Mouse (Mus musculus): ENCODE results near the gene 4931428L18Rik. TPM values are rescaled to one million over a fixed set of nuclear protein-coding genes. Genes with fewer than 3 reads are reported as not detected.
A peak's percentile ranks its signal among the peaks of the same experiment; 100 is the strongest.

Gene 4931428L18Rik
- total and polyA plus RNA-seq, 2 experiments from 2014 or later, result not detected

DNA sequence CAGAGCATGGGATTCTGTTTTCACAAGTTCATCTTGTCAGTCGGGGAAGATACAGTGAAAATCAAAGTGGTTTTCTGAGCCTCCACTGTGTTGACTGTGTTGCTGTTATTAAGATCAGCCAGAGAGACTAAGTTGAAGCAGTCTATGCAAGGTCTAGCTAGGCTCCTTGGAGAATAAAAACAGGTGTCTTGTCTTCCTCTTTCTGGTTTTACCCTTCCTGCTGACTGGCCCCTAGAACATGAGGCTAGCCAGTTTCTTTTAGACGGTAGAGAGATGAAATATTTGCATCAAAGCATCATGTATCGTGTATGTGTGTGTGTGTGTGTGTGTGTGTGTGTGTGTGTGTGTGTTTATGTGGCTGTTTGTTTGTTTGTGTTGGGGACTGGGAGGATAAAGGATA lies 16.7 kb downstream of the 4931428L18Rik start:
- no peaks in the 10 kb centered on the region for H3K9me3 ChIP-seq (ENCODE audit: low read length)
- 88% methylated on average over 3 of the region's 3 CpGs for WGBS

DNA sequence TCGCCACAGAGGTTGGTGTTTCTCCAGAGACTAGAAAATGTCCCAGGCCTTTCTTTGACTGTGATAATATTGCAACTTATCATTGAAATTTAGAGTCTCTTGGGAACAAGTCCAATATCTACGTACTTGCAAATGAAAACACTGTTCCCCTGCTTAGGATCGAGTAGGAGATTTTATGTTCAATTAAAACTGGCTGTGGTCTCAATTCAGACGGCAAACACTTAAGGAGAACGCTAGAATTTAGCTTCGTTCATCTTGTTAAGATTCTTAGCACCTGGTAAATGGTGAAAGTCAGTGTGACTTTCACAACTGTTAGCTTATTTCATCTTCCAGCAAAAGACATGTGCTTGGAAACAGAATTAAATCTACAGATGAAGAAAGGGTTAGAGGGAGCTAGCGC lies 17.1 kb downstream of the 4931428L18Rik start:
- 68% methylated on average over 7 of the region's 7 CpGs for WGBS
- DNase-seq (ENCODE audit: low spot score), result no peak

More for the DNA sequence above, 16.7 kb downstream of the 4931428L18Rik start:
- TF ChIP-seq CTCF (IDR thresholded peaks at IDR 0.05; ENCODE audit: low read depth), result no peak
- no peaks in the 10 kb centered on the region for H3K27me3 ChIP-seq (ENCODE audit: insufficient read depth, low read length)
- H3K4me2 ChIP-seq (ENCODE audit: low read depth, low read length), result no peak overlapping the region
- no peak overlapping the region for H3K27ac ChIP-seq
- no peaks in the 10 kb centered on the region for H3K4me1 ChIP-seq (ENCODE audit: insufficient read depth, low read length)
- ATAC-seq, result no peak
- no peak overlapping the region for H3K4me3 ChIP-seq (ENCODE audit: low read length)
- H3K36me3 ChIP-seq (ENCODE audit: insufficient read depth, low read length), result no peaks in the 10 kb centered on the region
- H3K9ac ChIP-seq (replicated peaks; ENCODE audit: low read length), result no peak overlapping the region
- no peak for DNase-seq (ENCODE audit: low spot score)

DNA sequence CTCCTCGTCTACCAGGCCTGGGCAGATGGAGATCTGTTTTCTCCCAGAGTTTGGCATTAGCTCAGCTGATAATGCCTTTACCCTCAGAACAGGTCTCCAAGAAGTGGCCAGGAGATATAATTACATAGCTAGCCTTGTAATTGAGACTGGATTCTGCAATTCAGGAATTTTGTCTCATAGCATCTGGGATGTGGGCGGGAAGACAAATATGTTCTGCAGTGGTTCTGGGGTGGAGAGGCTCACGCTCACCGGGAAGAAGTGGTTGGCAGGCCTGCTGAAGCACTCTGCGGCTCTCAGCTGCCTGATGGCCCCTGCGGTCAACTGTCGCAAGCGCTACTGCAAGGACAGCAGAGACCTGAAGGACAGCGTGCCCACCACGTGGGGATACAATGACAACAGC lies 18.7 kb downstream of the 4931428L18Rik start:
- Histone ChIP-seq H3K4me2 (ENCODE audit: low read depth, low read length) (no peak overlapping the region), H3K4me1 (ENCODE audit: insufficient read depth, low read length) (no peaks in the 10 kb centered on the region), H3K9me3 (ENCODE audit: low read length) (no peaks in the 10 kb centered on the region), H3K36me3 (ENCODE audit: insufficient read depth, low read length) (no peaks in the 10 kb centered on the region), H3K4me3 (ENCODE audit: low read length) (no peak overlapping the region), H3K27ac (no peak overlapping the region), H3K27me3 (ENCODE audit: insufficient read depth, low read length) (no peaks in the 10 kb centered on the region), H3K9ac (replicated peaks; ENCODE audit: low read length) (no peak overlapping the region)
- TF ChIP-seq CTCF (IDR thresholded peaks at IDR 0.05; ENCODE audit: low read depth), result no peak
- 90% methylated on average over 10 of the region's 10 CpGs for WGBS
- no peak for ATAC-seq
- DNase-seq (ENCODE audit: low spot score), result no peak

More for the DNA sequence above, 17.1 kb downstream of the 4931428L18Rik start:
- no peaks in the 10 kb centered on the region for H3K4me1 ChIP-seq (ENCODE audit: insufficient read depth, low read length)
- H3K9me3 ChIP-seq (ENCODE audit: low read length), result no peaks in the 10 kb centered on the region
- no peak for TF ChIP-seq CTCF (IDR thresholded peaks at IDR 0.05; ENCODE audit: low read depth)
- H3K9ac ChIP-seq (replicated peaks; ENCODE audit: low read length), result no peak overlapping the region
- no peak overlapping the region for H3K4me2 ChIP-seq (ENCODE audit: low read depth, low read length)
- no peak overlapping the region for H3K4me3 ChIP-seq (ENCODE audit: low read length)
- no peaks in the 10 kb centered on the region for H3K36me3 ChIP-seq (ENCODE audit: insufficient read depth, low read length)
- H3K27me3 ChIP-seq (ENCODE audit: insufficient read depth, low read length), result no peaks in the 10 kb centered on the region
- H3K27ac ChIP-seq, result no peak overlapping the region
- ATAC-seq, result no peak

DNA sequence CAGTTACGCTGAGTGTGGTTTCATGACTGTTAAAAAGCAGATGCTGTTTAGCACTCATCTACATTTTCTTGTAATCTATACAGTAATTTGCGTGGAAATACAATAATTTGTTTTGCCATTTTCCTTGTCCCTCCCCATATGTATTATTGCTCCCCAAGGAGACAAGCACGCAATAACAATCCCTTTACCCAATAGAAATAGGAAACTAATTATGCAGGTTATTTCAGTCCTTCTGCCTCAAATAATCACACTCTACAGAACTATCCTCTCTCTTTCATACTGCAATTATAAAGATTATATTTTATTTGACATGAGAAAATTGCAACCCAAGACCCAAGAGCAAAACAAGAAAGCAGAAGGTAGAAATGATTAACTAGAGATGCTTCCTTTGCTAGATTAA lies 25.5 kb downstream of the 4931428L18Rik start:
- 80% methylated on average over 3 of the region's 3 CpGs for WGBS
- TF ChIP-seq CTCF (IDR thresholded peaks at IDR 0.05; ENCODE audit: low read depth), result no peak
- DNase-seq (ENCODE audit: low spot score), result no peak
- ATAC-seq, result no peak
- Histone ChIP-seq H3K9ac (replicated peaks; ENCODE audit: low read length) (no peak overlapping the region), H3K9me3 (ENCODE audit: low read length) (no peaks in the 10 kb centered on the region), H3K4me1 (ENCODE audit: insufficient read depth, low read length) (no peaks in the 10 kb centered on the region), H3K36me3 (ENCODE audit: insufficient read depth, low read length) (no peaks in the 10 kb centered on the region), H3K27me3 (ENCODE audit: insufficient read depth, low read length) (no peaks in the 10 kb centered on the region), H3K4me3 (ENCODE audit: low read length) (no peak overlapping the region), H3K27ac (no peak overlapping the region), H3K4me2 (ENCODE audit: low read depth, low read length) (no peak overlapping the region)

DNA sequence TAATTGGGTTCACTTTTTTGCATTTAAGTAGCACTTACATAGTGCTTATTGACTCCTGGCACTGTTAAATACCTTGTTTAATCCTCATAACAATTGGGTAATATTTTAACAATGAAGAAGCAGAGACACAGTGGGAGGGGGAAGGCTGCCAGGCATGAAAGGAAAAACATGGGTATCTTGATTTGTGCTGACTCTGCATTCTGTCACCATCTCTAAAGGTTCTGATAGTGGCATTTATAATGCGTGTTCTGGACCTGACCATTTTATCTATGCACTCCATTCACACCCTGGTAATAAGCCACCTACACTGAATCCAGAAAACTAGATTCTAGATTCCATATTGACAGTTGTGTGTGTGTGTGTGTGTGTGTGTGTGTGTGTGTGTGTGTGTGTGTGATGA lies 26.9 kb downstream of the 4931428L18Rik start:
- DNase-seq (ENCODE audit: low spot score) (no peak), ATAC-seq (no peak)
- H3K27me3 ChIP-seq (ENCODE audit: insufficient read depth, low read length), result no peaks in the 10 kb centered on the region
- H3K4me2 ChIP-seq (ENCODE audit: low read depth, low read length), result no peak overlapping the region
- H3K4me1 ChIP-seq (ENCODE audit: insufficient read depth, low read length), result no peaks in the 10 kb centered on the region
- no peaks in the 10 kb centered on the region for H3K36me3 ChIP-seq (ENCODE audit: insufficient read depth, low read length)
- H3K27ac ChIP-seq, result no peak overlapping the region
- H3K9ac ChIP-seq (replicated peaks; ENCODE audit: low read length), result no peak overlapping the region
- H3K9me3 ChIP-seq (ENCODE audit: low read length), result no peaks in the 10 kb centered on the region
- 66% methylated on average over 1 of the region's 1 CpGs for WGBS
- no peak for TF ChIP-seq CTCF (IDR thresholded peaks at IDR 0.05; ENCODE audit: low read depth)
- no peak overlapping the region for H3K4me3 ChIP-seq (ENCODE audit: low read length)

DNA sequence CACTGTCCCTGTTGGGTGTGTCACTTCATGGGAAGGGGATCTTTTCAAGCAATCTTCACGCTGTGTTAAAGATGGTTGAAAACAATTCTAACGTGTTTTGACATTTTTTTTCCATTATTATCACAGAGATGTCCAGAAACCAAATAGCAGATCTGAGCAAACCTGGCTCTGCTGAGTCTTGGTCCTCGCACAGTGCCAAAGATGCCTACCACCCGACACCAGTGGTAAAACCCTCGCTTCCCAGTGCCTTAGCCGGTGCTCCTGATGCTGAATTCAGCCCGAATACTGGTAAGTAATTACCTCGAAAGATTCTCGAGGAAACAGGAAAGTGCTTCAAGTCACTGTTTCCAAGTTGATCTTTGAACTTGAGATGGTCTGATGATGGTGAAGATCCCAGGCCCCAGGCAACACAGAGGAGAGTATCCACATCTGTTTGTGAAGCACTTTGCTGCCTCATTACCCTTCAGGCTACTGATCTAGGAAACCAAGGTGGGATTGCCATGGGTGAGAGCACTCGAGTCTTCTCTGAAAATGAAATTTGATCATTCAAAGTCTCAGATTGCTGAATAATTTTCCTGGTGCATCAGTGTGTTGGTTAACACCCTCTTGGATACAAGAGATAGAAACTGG lies 32.1 kb downstream of the 4931428L18Rik start:
- Histone ChIP-seq H3K36me3 (ENCODE audit: insufficient read depth, low read length) (no peaks in the 10 kb centered on the region), H3K27me3 (ENCODE audit: insufficient read depth, low read length) (no peaks in the 10 kb centered on the region), H3K9me3 (ENCODE audit: low read length) (no peaks in the 10 kb centered on the region), H3K9ac (replicated peaks; ENCODE audit: low read length) (no peak overlapping the region), H3K27ac (no peak overlapping the region), H3K4me1 (ENCODE audit: insufficient read depth, low read length) (no peaks in the 10 kb centered on the region), H3K4me3 (ENCODE audit: low read length) (no peak overlapping the region), H3K4me2 (ENCODE audit: low read depth, low read length) (no peak overlapping the region)
- DNase-seq (ENCODE audit: low spot score) (no peak), ATAC-seq (no peak)
- no peak for TF ChIP-seq CTCF (IDR thresholded peaks at IDR 0.05; ENCODE audit: low read depth)
- 80% methylated on average over 10 of the region's 10 CpGs for WGBS

DNA sequence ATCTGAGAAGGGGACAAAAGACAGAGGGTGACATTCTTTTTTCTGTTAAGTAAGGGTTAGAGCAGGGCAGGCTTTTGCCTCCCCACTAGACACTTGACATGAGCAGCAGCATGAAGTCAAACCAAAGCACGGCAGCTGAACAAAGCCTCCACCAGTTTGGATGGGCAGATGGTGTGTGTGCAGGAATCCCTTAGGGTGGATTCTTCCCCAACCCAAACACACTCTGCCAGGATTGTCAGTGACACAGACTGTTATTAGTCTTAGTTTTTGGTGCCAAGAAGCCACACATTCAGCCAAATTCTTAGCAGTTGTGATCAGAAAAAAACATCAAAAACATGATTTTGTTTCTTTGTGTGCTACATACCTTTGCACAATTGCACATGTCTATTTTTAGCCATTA lies 44.2 kb downstream of the 4931428L18Rik start:
- TF ChIP-seq CTCF (IDR thresholded peaks at IDR 0.05; ENCODE audit: low read depth), result no peak
- Histone ChIP-seq H3K36me3 (ENCODE audit: insufficient read depth, low read length) (no peaks in the 10 kb centered on the region), H3K9me3 (ENCODE audit: low read length) (no peaks in the 10 kb centered on the region), H3K4me1 (ENCODE audit: insufficient read depth, low read length) (no peaks in the 10 kb centered on the region), H3K27ac (no peak overlapping the region), H3K4me3 (ENCODE audit: low read length) (no peak overlapping the region), H3K9ac (replicated peaks; ENCODE audit: low read length) (no peak overlapping the region), H3K27me3 (ENCODE audit: insufficient read depth, low read length) (no peaks in the 10 kb centered on the region), H3K4me2 (ENCODE audit: low read depth, low read length) (no peak overlapping the region)
- 10% methylated on average over 1 of the region's 1 CpGs for WGBS
- peak; percentile 61 for DNase-seq (ENCODE audit: low spot score)
- ATAC-seq, result peak; percentile 69; the same call in 1 of the 2 replicates

Data from hindbrain, postnatal 0 days (tissue).